Mouse (Mus musculus) E14TG2a.4 (cell line): ENCODE measurements around the gene Anp32e.

Experiments
- H3K27me3 ChIP-seq: 2 replicates; pipeline ENCODE4 v1.6.1; 2014; ENCODE audit warnings: low read length, control low read depth; ENCODE audit not compliant: insufficient read depth
- H3K36me3 ChIP-seq: 2 replicates; pipeline ENCODE4 v1.6.1; 2014; ENCODE audit warnings: low read length, control low read depth; ENCODE audit not compliant: insufficient read depth
- H3K4me1 ChIP-seq: replicated peaks from 2 replicates; pipeline ENCODE4 v1.6.1; 2014; ENCODE audit warnings: low read depth, low read length, control low read depth
- H3K4me3 ChIP-seq: replicated peaks from 2 replicates; pipeline ENCODE4 v1.5.1; 2014; ENCODE audit warnings: mild to moderate bottlenecking, low read length
- H3K9me3 ChIP-seq: 2 replicates; pipeline ENCODE4 v1.6.1; 2014; ENCODE audit warnings: low read length, control low read depth
- CTCF ChIP-seq: conservative IDR thresholded peaks from 2 replicates; pipeline ENCODE4 v1.5.1; 2014; ENCODE audit warnings: low read length
- NANOG ChIP-seq: IDR thresholded peaks from 2 replicates; pipeline ENCODE4 v1.6.1; 2014; ENCODE audit warnings: borderline replicate concordance, low read length, mixed read lengths
- POU5F1 ChIP-seq: IDR thresholded peaks from 2 replicates; pipeline ENCODE4 v1.6.1; 2014; ENCODE audit warnings: low read length, borderline replicate concordance

Anp32e gene

DNA sequence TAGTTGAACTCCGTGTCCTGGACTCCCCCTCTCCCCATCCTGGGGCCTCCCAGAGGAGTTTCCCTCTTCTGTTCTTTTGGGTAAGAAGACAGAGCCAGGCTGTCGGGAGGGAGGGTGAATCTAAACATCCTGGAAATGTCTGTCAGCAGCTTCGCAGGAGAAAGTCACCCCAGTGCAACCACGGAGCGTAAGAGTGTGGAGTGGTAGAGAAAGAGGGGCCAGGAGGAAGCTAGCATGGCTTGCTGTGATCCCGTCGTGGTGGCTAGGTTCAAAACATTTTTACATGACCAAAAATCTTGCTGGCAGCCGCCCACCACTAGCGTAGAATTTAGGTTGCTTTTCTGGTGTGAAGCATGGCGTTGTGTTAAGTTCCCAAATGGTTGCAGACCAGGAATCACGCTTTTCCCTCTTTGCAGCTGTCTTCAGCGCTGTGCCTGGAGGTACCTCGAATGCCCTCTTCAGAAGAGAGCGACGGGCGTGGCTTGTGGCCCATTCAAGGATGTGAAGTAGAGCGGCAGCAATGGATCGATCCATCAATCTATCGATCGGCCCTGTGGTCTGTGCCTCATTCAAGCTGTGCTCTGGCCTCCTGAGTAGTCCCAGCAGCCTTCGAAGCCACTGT is 57.1 kb downstream of the Anp32e start:
- Histone ChIP-seq H3K9me3 (peaks cover 6% of the 10 kb centered on the region), H3K36me3 (no peaks in the 10 kb centered on the region), H3K4me1 (peaks cover 66% of the 10 kb centered on the region), H3K4me3 (peak overlapping the region; percentile 72), H3K27me3 (peaks cover 70% of the 10 kb centered on the region)
- TF ChIP-seq CTCF: no peak
- TF ChIP-seq NANOG: no peak
- no peak for TF ChIP-seq POU5F1

DNA sequence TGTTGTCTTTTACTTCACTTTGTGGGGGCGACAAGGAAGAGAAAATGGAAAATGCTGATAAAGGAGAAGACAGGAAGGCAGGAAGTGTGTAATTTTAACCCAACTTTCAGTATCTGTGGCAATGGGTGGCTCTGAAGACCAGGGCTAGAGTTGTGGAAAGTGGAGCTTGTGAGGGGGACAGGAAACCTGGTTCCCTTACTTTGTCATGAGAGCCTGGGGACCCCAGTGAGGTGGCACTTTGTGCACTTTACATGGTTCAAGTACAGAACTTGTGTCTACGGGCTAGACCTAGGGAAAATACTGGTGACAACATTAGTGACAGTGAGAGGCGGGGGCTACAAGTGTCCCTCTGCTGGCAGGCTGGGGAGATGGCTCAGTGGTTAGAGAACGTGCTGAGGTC is 57.9 kb downstream of the Anp32e start:
- H3K4me3 ChIP-seq: no peak overlapping the region
- no peaks in the 10 kb centered on the region for H3K36me3 ChIP-seq
- peaks cover 67% of the 10 kb centered on the region for H3K4me1 ChIP-seq
- peaks cover 6% of the 10 kb centered on the region for H3K9me3 ChIP-seq
- H3K27me3 ChIP-seq: peaks cover 69% of the 10 kb centered on the region
- no peak for TF ChIP-seq POU5F1
- no peak for TF ChIP-seq CTCF
- TF ChIP-seq NANOG: no peak

DNA sequence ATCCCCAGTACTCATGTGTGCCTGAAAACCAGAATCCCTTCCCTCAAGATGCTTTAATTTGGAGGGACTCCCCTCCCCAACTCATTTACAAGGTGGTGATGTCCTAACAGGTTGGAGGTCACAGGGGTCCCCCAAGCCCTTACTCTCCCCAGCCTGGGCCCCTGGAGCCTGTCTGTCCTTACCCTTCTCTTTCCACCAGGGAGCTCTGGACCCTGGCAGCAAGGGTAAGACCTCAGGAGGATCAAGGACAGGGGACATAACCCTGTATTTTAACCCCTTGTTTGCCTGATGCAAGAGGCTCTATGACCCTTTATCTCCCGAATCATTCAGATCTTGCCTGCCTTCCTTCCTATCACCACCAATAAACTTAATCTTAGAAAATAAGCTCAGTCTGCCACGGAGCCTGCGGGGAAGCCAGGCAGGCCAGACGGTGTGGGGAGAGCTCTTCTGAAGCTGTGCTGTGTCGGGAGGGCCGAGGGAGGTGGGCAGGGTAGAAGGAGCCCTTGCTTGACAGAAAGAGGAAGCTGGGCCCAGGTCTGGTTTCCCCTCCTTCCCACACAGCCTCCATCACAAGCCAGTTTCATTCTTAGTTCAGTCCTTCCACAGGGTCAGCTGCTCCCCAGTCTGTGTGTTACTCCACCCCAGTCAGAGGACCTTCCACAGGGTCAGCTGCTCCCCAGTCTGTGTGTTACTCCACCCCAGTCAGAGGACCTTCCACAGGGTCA is 58.5 kb downstream of the Anp32e start:
- Histone ChIP-seq H3K9me3 (peaks cover 6% of the 10 kb centered on the region), H3K4me3 (no peak overlapping the region), H3K27me3 (peaks cover 69% of the 10 kb centered on the region), H3K36me3 (no peaks in the 10 kb centered on the region), H3K4me1 (peaks cover 67% of the 10 kb centered on the region)
- TF ChIP-seq NANOG (no peak), POU5F1 (no peak), CTCF (no peak)

DNA sequence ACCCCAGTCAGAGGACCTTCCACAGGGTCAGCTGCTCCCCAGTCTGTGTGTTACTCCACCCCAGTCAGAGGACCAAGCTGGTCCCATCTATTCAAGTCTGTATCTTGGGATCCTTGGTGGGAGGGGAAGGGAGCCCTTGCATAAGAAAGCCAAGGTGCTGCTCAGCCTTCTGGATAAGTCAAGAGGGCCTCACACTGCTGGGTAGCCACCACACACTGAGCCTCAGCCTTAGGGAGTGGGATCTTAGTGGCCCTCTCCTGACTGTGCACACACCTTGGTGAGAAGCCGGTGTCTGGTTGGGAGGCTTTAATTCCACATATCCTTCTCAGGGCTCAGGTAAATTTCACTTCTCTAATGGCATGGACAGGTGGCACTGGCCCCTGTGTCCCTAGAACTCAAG is 59.1 kb downstream of the Anp32e start:
- H3K9me3 ChIP-seq: peaks cover 6% of the 10 kb centered on the region
- H3K4me3 ChIP-seq: 0 out of 2 replicates have a peak overlapping the region, but pooled peaks have one; percentile 68
- H3K27me3 ChIP-seq: peaks cover 72% of the 10 kb centered on the region
- peaks cover 68% of the 10 kb centered on the region for H3K4me1 ChIP-seq
- TF ChIP-seq POU5F1: no peak; the same call in 1 of the 2 replicates
- TF ChIP-seq CTCF: no peak
- TF ChIP-seq NANOG: no peak
- no peaks in the 10 kb centered on the region for H3K36me3 ChIP-seq

DNA sequence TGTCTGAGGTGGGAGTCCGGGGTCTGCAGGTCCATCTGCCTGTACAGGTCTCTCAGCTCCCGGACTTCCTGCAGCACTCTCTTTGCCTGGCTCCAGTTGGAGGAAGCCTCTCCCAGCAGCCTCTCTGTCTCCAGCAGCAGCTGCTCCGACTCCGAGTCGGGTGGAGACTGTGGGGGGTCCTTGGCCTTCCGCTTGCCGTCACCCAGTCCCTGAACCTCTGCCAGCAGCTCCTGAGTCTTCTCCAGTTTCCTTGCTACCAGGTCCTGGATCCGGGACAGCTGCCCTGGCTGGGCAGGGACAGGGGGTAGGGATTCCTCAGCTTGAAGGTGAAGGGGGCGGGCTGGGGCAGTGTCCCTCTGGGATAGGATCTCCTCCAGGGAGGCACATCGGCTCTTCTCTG is 59.9 kb downstream of the Anp32e start:
- TF ChIP-seq CTCF (no peak), NANOG (no peak), POU5F1 (no peak)
- Histone ChIP-seq H3K27me3 (peaks cover 78% of the 10 kb centered on the region), H3K4me1 (peaks cover 77% of the 10 kb centered on the region)

DNA sequence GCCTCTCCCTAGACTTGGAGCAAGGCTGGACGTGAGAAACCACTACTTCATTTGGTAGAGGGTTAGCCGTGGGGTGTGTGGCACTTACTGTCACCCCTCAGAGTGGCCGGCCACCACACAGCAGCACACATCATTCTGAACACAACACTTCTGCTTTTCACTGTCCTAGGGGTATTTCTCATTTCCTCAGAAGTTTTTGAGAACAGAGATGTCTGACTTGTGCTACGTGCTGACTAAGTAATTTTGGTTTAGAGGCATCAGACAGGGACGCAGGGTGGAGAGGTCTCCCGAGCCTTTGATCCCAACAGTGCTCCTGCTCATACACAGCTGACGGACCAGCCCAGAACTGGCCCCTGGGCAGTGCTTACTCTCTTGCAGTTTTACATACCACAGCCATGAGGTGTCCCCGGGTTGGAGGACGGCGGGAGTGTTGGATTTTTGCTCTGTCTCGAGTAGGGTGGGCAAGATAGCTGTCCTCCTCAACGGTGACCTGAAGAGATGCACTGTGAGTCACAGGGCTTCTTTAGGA is 61.4 kb downstream of the Anp32e start:
- Histone ChIP-seq H3K4me1 (peaks cover 79% of the 10 kb centered on the region), H3K27me3 (peaks cover 84% of the 10 kb centered on the region)
- no peak for TF ChIP-seq POU5F1
- TF ChIP-seq NANOG: no peak
- no peak for TF ChIP-seq CTCF

More for the DNA sequence above, 59.9 kb downstream of the Anp32e start:
- H3K4me3 ChIP-seq: peak overlapping the region; percentile 68
- H3K36me3 ChIP-seq: no peaks in the 10 kb centered on the region
- peaks cover 5% of the 10 kb centered on the region for H3K9me3 ChIP-seq

DNA sequence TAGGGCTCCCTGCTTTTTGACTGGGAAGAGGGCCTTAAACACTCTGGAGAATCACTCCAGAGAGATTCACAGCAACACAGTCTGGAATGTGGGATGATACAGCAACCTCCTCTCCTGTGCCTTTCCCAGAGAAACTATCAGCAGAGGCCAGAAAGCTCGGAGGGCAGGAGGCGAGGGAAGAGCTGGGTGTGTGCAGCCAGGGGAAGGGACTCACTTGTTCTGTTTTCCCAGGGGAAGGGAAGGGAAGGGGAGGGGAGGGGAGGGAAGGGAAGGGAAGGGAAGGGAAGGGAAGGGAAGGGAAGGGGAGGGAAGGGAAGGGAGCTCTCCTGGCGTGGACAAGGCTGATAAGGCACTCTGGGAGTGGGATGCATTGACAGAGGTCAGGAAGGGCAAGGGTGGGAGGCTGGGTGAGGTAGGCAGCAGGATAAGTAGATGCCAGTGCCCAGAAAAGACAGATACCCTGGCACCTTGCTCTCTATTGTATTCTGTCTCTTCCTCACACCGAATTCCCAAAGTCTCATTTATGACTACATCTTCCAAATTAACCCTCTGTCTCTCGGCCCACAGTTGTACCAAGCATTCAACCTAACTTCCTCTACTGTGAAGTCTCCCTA is 64.1 kb downstream of the Anp32e start:
- no peak for TF ChIP-seq POU5F1
- TF ChIP-seq CTCF: no peak
- no peak for TF ChIP-seq NANOG
- no peak overlapping the region for H3K4me3 ChIP-seq
- H3K27me3 ChIP-seq: peaks cover 92% of the 10 kb centered on the region
- H3K36me3 ChIP-seq: no peaks in the 10 kb centered on the region
- H3K4me1 ChIP-seq: peaks cover 71% of the 10 kb centered on the region
- H3K9me3 ChIP-seq: no peaks in the 10 kb centered on the region

More for the DNA sequence above, 61.4 kb downstream of the Anp32e start:
- Histone ChIP-seq H3K9me3 (no peaks in the 10 kb centered on the region), H3K4me3 (no peak overlapping the region), H3K36me3 (no peaks in the 10 kb centered on the region)

DNA sequence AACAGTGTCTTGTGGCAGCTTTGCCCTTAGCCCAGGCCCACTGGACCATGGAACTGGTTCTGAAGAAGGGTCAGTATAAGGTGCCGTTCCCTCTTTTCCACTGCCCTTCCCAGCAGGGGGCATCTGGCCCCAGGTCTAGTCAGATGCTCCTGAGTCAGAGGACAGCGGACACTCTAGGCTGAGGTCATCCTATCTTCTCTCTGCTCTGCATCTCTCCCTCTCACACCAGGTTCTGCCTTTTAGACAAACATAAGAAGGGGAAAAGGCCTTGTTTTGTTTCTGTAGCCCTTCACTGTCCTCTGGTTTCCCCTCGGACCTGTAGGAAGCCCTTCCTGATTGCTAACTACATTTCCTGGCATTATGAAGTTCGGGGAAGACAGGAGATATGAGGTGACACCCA is 64.8 kb downstream of the Anp32e start:
- Histone ChIP-seq H3K27me3 (peaks cover 91% of the 10 kb centered on the region), H3K9me3 (no peaks in the 10 kb centered on the region), H3K4me1 (peaks cover 63% of the 10 kb centered on the region), H3K4me3 (no peak overlapping the region), H3K36me3 (no peaks in the 10 kb centered on the region)
- no peak for TF ChIP-seq NANOG
- TF ChIP-seq CTCF: no peak
